Mouse (Mus musculus) naive thymus-derived CD4-positive, alpha-beta T cell, adult 2 months (primary cell): ENCODE data around the gene Calr3.
A peak's percentile ranks its signal among the peaks of the same experiment; 100 is the strongest.

Source experiments
- DNase-seq: peaks from one replicate; pipeline ENCODE4 v3.0.0-alpha.2; 2011; ENCODE audit warnings: low read depth

Gene Calr3

GRCm38 (mm10) chr8:72438248-72439015 lies 5.2 kb downstream of the Calr3 start:
- DNase-seq: no peak

GRCm38 (mm10) chr8:72434952-72435351 lies 8.7 kb downstream of the Calr3 start:
- DNase-seq: no peak

- DNase-seq: peak; percentile 78
Measured at GRCm38 (mm10) chr8:72429676-72430075, 14.0 kb downstream of the Calr3 start.

- DNase-seq: peak; percentile 41
Measured at GRCm38 (mm10) chr8:72422926-72423325, 20.7 kb downstream of the Calr3 start.

- peak; percentile 100 for DNase-seq
Measured at GRCm38 (mm10) chr8:72421362-72422335, 22.0 kb downstream of the Calr3 start, which contains the start of gene Eps15l1. Gene Eps15l1 (minus strand): TSS chr8:72421460.

GRCm38 (mm10) chr8:72420571-72421361 lies 22.9 kb downstream of the Calr3 start:
- peak; percentile 56 for DNase-seq

GRCm38 (mm10) chr8:72418073-72418472 lies 25.6 kb downstream of the Calr3 start:
- no peak for DNase-seq

- DNase-seq: no peak
Measured at GRCm38 (mm10) chr8:72415252-72415651, 28.4 kb downstream of the Calr3 start.

- DNase-seq: no peak
Measured at GRCm38 (mm10) chr8:72413839-72414238, 29.8 kb downstream of the Calr3 start.

GRCm38 (mm10) chr8:72409443-72409842 lies 34.2 kb downstream of the Calr3 start:
- DNase-seq: no peak

GRCm38 (mm10) chr8:72407878-72408277 lies 35.8 kb downstream of the Calr3 start:
- DNase-seq: no peak

GRCm38 (mm10) chr8:72402981-72403380 lies 40.7 kb downstream of the Calr3 start:
- no peak for DNase-seq

- DNase-seq: no peak
Measured at GRCm38 (mm10) chr8:72401381-72401780, 42.3 kb downstream of the Calr3 start.

GRCm38 (mm10) chr8:72385737-72386136 lies 57.9 kb downstream of the Calr3 start:
- no peak for DNase-seq

GRCm38 (mm10) chr8:72382395-72382794 lies 61.3 kb downstream of the Calr3 start:
- peak; percentile 54 for DNase-seq

GRCm38 (mm10) chr8:72380656-72381055 lies 63.0 kb downstream of the Calr3 start:
- DNase-seq: no peak

GRCm38 (mm10) chr8:72376900-72377299 lies 66.8 kb downstream of the Calr3 start:
- no peak for DNase-seq

- no peak for DNase-seq
Measured at GRCm38 (mm10) chr8:72376309-72376708, 67.4 kb downstream of the Calr3 start.

- no peak for DNase-seq
Measured at GRCm38 (mm10) chr8:72375161-72375560, 68.5 kb downstream of the Calr3 start.
